Mouse (Mus musculus): ENCODE measurements around the gene Arhgef5.
"Not testable (repeated sequence)": the region's sequence is repeated elsewhere in the genome, so short reads cannot be mapped to it uniquely, and the experiment has no call there.

The Arhgef5 gene

GRCm38 (mm10) chr6:43265363-43266041 is at the start of gene Arhgef5:
TSS of gene Arhgef5 (plus strand) at chr6:43265582.
- DNase-seq: peak; percentile 91

GRCm38 (mm10) chr6:43231255-43231654 is 34.1 kb upstream of the Arhgef5 start, which contains the start of gene Olfr47:
TSS of gene Olfr47 (plus strand) at chr6:43231529.
- DNase-seq: not testable (repeated sequence)

DNA sequence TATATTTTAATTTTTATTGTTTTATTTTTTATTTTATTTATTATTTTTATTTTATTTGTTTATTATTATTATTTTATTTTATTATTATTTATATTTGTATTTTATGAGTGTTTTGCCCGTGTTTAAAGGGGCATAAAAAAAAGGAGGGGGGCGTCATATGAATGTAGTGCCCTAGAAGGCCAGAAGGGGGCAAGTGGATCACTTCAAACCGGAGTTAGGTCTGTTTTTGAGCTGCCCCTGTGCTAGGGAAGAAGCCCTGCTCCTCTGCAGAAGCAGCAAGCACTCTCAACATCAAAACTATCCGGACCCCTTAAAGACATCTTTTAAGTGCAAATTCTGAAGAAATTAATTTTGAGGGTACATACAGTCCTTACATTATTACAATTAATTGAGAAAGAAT is 23.3 kb upstream of the Arhgef5 start:
- DNase-seq: no peak

DNA sequence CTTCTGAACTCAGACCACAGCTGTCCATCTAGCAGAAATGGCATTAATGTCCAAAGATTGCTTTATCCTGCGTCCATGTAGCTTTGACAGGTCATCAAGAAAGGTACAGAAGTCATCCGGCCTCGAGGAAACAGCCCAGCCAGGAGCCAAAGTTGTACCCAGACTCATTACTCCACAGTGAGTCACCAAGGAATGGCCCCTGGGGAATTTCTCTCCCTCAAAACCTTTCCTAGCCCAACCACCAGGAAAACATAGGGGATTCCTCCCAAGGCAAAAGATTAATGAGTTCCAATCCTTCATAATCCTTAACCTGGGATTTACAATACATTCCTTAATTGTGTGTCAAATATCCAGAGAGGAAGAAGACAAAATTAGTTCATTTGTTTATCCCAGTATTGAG is 18.0 kb upstream of the Arhgef5 start:
- no peak for DNase-seq

DNA sequence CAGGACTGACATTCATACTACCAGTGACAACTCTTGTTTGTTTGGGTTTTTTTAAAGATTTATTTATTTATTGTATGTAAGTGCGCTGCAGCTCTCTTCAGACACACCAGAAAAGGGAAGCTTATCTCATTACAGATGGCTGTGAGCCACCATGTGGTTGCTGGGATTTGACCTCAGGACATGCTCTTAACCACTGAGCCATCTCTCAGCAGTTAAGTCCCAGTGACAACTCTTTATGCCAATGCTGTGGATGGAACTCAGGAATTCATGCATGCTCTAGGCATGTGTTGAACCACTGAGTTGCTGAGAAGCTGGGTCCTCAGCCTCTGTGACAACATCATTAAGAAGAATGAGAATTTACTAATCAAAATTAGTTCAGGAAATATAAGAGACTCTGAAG is 12.4 kb upstream of the Arhgef5 start:
- DNase-seq: no peak

DNA sequence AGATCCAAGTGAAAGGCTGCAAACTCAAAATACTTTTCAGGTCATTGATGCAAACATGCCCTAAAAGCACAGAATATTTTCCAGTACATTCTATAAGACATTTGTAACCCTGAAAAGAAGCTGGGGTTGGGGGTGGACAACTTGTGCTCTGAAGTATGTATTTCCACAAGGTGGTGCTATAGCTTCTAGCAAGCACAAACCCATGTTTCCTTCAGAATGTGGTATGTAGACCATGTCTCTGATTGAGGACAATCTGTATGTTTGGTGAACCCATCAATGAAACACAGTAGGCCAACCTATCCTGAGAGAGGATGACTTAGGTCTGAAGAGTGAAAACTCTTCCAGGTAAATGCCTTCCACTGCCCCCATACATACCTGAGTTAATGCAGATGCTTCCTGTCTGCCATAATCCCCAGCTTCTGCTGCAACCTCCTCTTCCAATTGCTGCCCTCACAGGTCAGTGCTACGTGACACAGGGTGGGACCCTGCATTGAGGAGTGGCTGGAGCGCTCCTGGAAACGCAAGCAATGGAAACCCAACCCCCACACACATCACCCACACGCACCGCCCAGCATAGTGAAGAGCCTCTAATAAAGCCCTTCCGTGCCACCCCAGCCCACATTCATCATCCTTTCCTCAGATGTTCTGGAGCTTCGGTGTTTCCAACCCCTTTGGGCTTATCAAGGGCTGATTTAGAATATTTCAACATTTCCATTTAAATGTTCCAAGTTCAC is 11.0 kb upstream of the Arhgef5 start:
- DNase-seq: no peak

GRCm38 (mm10) chr6:43260756-43261155 is 4.6 kb upstream of the Arhgef5 start:
- no peak for DNase-seq

DNA sequence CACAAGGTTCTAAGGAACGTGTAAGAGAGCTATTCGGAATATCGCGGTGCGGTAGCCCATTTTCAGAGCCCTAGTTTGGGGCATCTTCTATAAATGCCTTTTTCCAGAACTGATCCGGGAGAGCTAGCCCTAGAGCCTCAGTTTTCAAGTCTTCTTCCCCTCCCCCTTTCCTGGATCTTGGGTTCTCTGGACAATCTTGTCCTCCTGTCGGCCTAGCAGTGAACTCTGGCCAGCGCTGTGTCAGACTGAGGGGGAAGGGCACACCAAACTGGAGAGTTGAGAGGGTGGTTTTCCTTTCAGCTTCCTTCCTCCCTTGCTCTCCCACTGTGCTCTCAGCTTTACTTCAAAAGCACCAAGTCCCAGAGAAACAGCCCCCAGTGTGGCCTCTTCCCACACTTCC is 974 bp downstream of the Arhgef5 start:
- peak; percentile 64 for DNase-seq

- DNase-seq: peak; percentile 26
Observed at GRCm38 (mm10) chr6:43272597-43272996, 7.2 kb downstream of the Arhgef5 start.

DNA sequence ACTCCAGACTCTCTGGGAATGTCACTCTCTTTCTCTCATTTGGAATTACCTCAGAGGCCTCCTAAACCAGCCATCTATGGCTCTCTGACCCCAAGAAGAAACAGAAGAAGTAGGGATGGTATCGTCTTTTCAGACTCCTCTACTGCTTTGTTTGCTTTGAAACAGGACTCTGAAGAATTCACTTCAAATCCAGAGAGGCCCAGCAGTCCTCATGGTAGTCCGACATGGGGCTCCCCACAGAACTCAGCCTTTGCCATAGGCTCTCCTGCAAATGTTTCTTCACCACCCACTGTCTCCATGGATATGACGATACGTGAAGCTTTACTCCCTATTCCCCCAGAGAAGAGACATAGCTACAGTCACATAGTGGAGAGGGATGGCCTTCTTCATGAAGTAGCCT is 8.7 kb downstream of the Arhgef5 start:
- DNase-seq: no peak

GRCm38 (mm10) chr6:43278247-43278646 is 12.9 kb downstream of the Arhgef5 start:
- no peak for DNase-seq

DNA sequence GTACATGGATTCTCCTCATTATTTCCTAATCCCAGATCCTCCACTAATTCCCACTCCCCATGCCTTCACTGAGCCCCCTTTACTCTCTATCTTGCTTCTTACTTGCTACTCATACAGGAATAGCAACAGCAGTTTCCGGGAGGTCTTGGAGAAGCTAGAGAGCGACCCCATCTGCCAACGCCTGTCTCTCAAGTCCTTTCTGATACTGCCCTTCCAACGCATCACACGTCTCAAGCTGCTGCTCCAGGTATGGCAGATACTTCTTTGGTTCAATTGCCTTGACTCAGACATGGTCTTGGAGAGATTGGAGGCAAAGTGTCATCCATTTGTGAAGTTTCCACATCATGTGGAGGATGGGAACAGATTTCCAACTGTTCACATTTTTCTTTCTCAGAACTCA is 15.1 kb downstream of the Arhgef5 start:
- DNase-seq: no peak

DNA sequence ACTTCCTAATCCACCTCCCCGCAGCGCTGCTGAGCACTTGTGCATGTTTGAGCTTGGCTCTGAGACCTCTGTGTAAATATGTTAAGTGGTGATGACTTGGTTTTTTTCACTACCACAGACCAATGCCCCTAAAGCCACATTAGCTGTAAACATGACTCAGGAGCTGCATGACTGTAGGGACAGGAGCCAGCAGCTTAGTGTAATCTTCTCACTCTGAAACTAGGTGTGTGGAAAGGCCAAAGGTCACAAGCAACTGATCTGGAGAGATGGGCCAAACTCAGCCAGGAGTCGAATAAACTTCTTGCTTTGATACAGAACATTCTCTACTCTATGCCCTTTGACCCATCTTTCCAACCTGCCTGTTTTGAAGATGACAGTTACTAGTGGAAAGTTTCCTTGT is 26.7 kb downstream of the Arhgef5 start:
- DNase-seq: peak; percentile 57

DNA sequence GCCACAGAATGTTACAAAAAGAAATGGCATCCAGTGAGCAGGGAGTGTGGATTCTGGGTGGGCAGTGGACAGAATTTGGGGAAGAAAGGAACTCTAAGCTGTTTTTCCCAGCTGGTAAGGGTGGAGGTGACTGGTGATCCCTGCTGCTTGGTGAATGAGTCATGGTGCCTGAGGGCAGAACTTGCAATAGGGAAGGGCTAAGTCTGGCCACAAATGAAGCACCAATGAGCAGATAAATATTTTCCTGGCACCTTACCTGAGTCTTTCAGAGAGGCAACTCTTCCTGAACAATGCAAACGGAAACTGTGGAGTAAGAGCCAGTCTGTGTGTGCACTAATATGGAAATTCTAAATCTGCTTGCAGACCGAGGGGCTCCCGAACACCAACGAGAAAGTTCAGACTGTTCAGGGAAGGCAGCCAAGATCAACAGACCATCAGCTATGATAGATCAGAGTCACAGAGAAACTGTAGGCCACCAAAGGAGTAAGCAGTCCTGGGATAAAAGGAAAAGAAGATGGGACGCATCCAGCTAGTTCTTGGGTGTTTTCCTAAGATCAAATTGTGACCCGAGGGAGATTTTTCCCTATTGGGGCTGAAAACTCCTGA is 27.2 kb downstream of the Arhgef5 start:
- peak; percentile 30 for DNase-seq

GRCm38 (mm10) chr6:43293175-43293574 is 27.8 kb downstream of the Arhgef5 start:
- DNase-seq: peak; percentile 27

DNA sequence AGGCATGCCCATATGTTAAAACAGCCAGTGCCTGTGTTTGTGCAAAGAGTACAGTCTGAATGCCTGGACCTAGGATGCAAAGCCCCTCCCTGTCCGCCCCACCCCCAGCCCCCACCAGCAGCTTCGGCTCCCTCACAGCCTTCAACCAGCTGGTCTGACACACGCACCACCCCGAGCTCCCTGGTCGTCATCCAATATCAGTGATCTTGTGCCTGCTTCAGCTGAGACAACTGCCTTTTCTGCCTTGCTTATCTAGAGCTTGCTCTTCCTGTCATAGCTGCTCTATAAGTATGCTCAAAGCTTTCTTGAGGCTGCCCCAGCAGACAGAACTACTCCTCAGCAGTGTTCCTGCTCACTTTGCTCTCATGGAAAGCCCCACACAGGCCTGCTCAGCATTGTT is 30.5 kb downstream of the Arhgef5 start:
- DNase-seq: no peak

DNA sequence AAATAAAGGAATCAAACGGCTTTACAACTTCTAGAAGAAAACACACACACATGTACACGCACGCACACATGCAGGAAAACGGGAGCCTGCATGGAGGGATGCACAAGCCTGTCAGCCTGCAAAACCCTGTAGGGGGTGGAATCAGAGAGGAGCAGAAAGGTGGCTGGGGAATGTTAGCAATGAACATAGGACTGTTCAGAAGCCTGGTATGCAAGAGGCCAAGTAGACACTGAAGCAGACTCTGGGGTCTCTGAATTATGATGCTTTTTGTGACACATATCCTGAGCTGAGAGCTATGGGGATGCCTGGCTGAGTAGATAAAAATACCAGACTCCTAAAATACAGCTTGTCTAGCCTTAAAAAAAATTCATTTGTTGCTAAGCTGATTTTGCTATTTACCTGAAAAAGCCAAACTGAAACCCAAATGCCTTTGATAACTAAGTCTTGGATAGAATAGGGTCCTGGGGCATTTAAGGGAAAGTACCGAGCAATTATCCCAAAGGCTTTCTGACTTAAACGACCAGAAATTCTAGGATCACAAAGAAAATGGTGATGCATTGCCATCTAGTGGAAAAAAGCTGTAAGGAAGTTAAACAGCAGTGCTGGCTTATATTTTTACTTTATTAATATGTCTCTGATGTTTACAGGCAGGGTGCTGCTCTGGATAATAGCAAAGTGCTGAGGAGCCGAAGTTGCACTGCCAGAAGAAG is 31.6 kb downstream of the Arhgef5 start:
- no peak for DNase-seq

DNA sequence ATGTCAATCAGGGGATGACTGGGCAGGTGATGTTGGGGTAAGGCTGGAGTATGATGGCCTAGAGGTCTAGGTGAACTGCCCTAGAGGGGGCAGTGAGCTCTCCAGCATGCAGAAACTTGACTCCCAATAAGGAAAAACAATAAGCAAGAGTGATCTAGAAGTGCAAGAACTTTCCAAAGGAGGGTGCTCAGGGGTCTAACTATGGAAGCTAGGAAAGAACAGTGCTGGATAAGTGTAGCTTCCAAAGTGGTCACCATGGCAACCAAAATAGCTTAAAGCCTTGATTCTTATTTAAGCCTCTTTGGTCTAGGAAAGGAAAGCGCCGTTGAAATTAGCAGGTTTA is 32.1 kb downstream of the Arhgef5 start:
- no peak for DNase-seq

DNA sequence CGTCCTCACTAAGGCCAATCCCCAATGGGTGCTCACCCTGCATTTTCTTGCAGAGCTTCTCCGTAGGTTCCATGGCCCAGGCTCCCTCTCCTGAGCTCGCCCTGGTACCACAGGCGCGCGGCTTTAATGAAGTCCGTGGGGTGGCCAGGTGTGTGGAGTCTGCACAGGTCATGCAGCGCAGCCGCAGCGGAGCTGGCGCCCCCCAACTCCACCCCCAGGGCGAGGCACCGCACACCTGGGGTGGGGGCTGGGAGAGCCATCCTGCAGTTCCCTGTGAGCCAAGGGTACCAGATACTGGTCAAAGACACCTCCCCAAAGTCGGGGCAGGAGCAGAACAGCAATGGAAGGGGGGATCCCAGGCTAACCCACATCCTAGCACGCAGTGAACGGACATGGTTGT is 44.1 kb downstream of the Arhgef5 start, which contains the start of gene Nobox:
Nobox (minus strand) TSS at position 101 of the 400 bp plus-strand sequence.
- DNase-seq: no peak

GRCm38 (mm10) chr6:43310071-43310470 is 44.7 kb downstream of the Arhgef5 start:
- DNase-seq: no peak

GRCm38 (mm10) chr6:43312546-43312945 is 47.2 kb downstream of the Arhgef5 start:
- DNase-seq: no peak

DNA sequence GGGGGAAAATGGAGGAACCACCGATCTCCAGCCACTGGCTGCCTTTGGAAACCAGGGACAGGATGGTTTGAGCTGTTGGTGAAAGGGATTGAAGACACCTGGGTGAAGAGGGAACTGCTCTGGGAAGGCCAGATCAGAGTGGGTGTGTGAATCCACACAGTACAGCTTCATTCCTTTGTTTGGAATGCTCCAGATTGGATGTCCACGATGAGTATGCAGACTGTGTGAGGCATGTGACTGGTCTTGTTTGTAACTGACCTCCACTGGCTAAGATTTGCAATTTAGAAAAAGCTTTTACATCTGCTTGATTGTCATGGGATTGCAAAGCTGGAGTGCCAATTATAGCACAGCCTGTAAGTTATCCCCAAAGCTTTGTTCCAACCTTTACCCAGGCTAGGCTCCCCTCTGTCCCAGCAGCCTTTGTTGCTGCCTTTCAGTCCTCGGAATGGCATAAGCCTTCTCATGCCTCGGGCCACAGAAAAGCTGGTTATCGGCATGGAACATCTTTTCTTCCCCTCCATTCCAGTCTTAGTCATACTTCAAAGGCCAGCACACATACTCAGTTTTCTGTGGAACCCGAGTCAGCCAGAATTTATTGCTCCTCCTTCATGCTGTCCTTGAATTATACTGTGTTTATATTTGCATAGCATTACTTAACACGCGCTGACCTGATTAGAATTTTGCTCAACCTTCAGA is 47.7 kb downstream of the Arhgef5 start:
- peak; percentile 14 for DNase-seq

- DNase-seq: no peak
Observed at GRCm38 (mm10) chr6:43333479-43333878, 68.1 kb downstream of the Arhgef5 start.

Data from kidney, adult 11 months (tissue).